Comparison of ENCODE assay signal across 30 mouse cellular contexts in the genomic region with DNA sequence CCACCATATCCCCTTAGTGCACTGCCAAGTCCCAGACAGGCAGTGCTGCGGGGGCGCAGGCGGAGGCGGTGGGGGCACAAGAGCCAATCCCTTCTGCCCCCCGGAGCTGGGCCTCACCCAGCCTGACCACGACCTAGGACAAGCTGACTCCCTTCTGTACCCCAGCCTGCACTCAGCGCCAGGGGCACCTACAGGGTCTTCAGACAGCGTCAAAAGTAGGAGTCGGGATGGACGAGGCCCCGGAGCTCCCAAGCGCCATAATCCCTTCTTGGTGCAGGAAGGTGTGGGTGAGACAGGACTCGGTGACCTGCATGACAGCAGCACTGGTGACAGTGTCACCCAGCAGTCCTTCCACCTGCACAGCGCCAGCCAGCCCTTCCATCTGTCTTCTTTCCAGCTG. TPM values are rescaled to one million over a fixed set of nuclear protein-coding genes. Genes with fewer than 3 reads are reported as not detected.
DNase-seq lines count a peak whose midpoint lies in the region; ATAC-seq and TF ChIP-seq lines count a peak whose summit lies in the region.
"Had no signal": no experiment of that assay in that cellular context is flagged by ENCODE, and none has a peak within 500 bp of the region (broad histone marks: within the 10 kb centered on the region; RNA-seq: fewer than 3 reads in every experiment).

No protein-coding gene starts in this region.

- no peaks in the 10 kb centered on the region for H3K9me3 ChIP-seq in hindbrain, embryonic 10.5 days
- no peaks in the 10 kb centered on the region for H3K9me3 ChIP-seq in hindbrain, postnatal 0 days (ENCODE audit: low read length)
- peaks cover 18% of the 10 kb centered on the region for H3K9me3 ChIP-seq in megakaryocyte, embryonic 14.5 days
- H3K9me3 ChIP-seq: embryonic facial prominence, embryonic 12.5 days; embryonic facial prominence, embryonic 15.5 days; hindbrain, embryonic 12.5 days; hindbrain, embryonic 15.5 days; intestine, embryonic 15.5 days had no signal

- no peak overlapping the region for H3K4me3 ChIP-seq in gastrocnemius, adult 2 months
- H3K4me3 ChIP-seq in hindbrain, embryonic 10.5 days = no peak overlapping the region
- no peak overlapping the region for H3K4me3 ChIP-seq in hindbrain, postnatal 0 days (ENCODE audit: low read length)
- peak overlapping the region; percentile 11 for H3K4me3 ChIP-seq in megakaryocyte, embryonic 14.5 days (replicated peaks)
- H3K4me3 ChIP-seq: embryonic facial prominence, embryonic 12.5 days; embryonic facial prominence, embryonic 15.5 days; hindbrain, embryonic 12.5 days; hindbrain, embryonic 15.5 days; intestine, embryonic 15.5 days had no signal

- H3K4me1 ChIP-seq in hindbrain, embryonic 10.5 days (replicated peaks) = peaks cover 8% of the 10 kb centered on the region
- no peaks in the 10 kb centered on the region for H3K4me1 ChIP-seq in hindbrain, postnatal 0 days (ENCODE audit: insufficient read depth, low read length)
- H3K4me1 ChIP-seq in megakaryocyte, embryonic 14.5 days = peaks cover 10% of the 10 kb centered on the region
- H3K4me1 ChIP-seq: embryonic facial prominence, embryonic 12.5 days had no signal

- peaks cover 37% of the 10 kb centered on the region for H3K36me3 ChIP-seq in hindbrain, embryonic 10.5 days
- H3K36me3 ChIP-seq in hindbrain, postnatal 0 days (ENCODE audit: insufficient read depth, low read length) = peaks cover 22% of the 10 kb centered on the region
- H3K36me3 ChIP-seq in megakaryocyte, embryonic 14.5 days (replicated peaks; ENCODE audit: low read length) = peaks cover 54% of the 10 kb centered on the region

- DNase-seq in gastrocnemius, adult 2 months = peak; percentile 23
- DNase-seq in gastrocnemius, postnatal 36 days = no peak
- DNase-seq in hindbrain, embryonic 10.5 days (ENCODE audit: low spot score) = no peak
- DNase-seq in hindbrain, postnatal 0 days (ENCODE audit: low spot score) = no peak
- DNase-seq in left cerebral cortex, adult 8-10 months (ENCODE audit: low spot score in 2 of 2) = no peak
- DNase-seq: adrenal gland, adult 8-10 months; adrenal gland, postnatal 25 days; cerebellum, adult 11-12 months; cerebellum, adult 8-10 months; cerebellum, postnatal 10 days; cerebellum, postnatal 36 days; embryo, embryonic 11 days; gastrocnemius, postnatal 14 days; heart, postnatal 10 days; heart, postnatal 4 days; kidney, adult 18-20 months had no signal

- H3K4me2 ChIP-seq in hindbrain, postnatal 0 days (ENCODE audit: low read depth, low read length) = no peak overlapping the region
- H3K4me2 ChIP-seq: embryonic facial prominence, embryonic 12.5 days; embryonic facial prominence, embryonic 15.5 days; heart, embryonic 11.5 days; hindbrain, embryonic 12.5 days; hindbrain, embryonic 15.5 days; intestine, embryonic 15.5 days had no signal

- H3K27me3 ChIP-seq in hindbrain, embryonic 10.5 days (ENCODE audit: insufficient read depth, poor library complexity, severe bottlenecking) = no peaks in the 10 kb centered on the region
- no peaks in the 10 kb centered on the region for H3K27me3 ChIP-seq in hindbrain, postnatal 0 days (ENCODE audit: insufficient read depth, low read length)
- peaks cover 16% of the 10 kb centered on the region for H3K27me3 ChIP-seq in megakaryocyte, embryonic 14.5 days (replicated peaks)
- H3K27me3 ChIP-seq: embryonic facial prominence, embryonic 12.5 days; embryonic facial prominence, embryonic 15.5 days; hindbrain, embryonic 12.5 days; hindbrain, embryonic 15.5 days; intestine, embryonic 15.5 days had no signal

- WGBS in hindbrain, embryonic 10.5 days = 90% methylated on average over 14 of the region's 14 CpGs
- WGBS in hindbrain, postnatal 0 days = 88% methylated on average over 14 of the region's 14 CpGs

- no peak; the same call in 1 of the 2 replicates for ATAC-seq in hindbrain, postnatal 0 days
- no peak for ATAC-seq in megakaryocyte, adult 5-6 weeks (ENCODE audit: poor library complexity, severe bottlenecking)
- ATAC-seq: activated CD4-positive, CD25-positive, alpha-beta regulatory T cell, adult 4 months; CD4-positive, CD25-positive, alpha-beta regulatory T cell, adult 4 months; forebrain, embryonic 16.5 days; intestine, embryonic 15.5 days had no signal

- H3K27ac ChIP-seq in gastrocnemius, adult 2 months = no peak overlapping the region
- peak overlapping the region; percentile 67; the same call in 1 of the 2 replicates for H3K27ac ChIP-seq in hindbrain, embryonic 10.5 days
- no peak overlapping the region for H3K27ac ChIP-seq in hindbrain, postnatal 0 days
- H3K27ac ChIP-seq: embryonic facial prominence, embryonic 12.5 days; embryonic facial prominence, embryonic 15.5 days; hindbrain, embryonic 12.5 days; hindbrain, embryonic 15.5 days; intestine, embryonic 15.5 days had no signal

- intact Hi-C loops in gastrocnemius, adult 2 months (cut with DNase I) = no loop called here
- intact Hi-C loops in gastrocnemius, postnatal 36 days (cut with DNase I) = no loop called here

- no peak overlapping the region for H3K9ac ChIP-seq in hindbrain, postnatal 0 days (replicated peaks; ENCODE audit: low read length)
- H3K9ac ChIP-seq: embryonic facial prominence, embryonic 12.5 days; embryonic facial prominence, embryonic 15.5 days; hindbrain, embryonic 12.5 days; hindbrain, embryonic 15.5 days; intestine, embryonic 15.5 days had no signal

- TF ChIP-seq CTCF in gastrocnemius, adult 2 months (IDR thresholded peaks at IDR 0.05) = no peak
- TF ChIP-seq CTCF in hindbrain, postnatal 0 days (IDR thresholded peaks at IDR 0.05; ENCODE audit: low read depth) = no peak

RNA-seq across cellular contexts. Expression of gene Fam166b, which starts 14.2 kb away (rescaled TPM):
- total RNA-seq in gastrocnemius, adult 2 months (2021) = not detected
- not detected for total RNA-seq in gastrocnemius, postnatal 36 days (2021)
- polyA plus RNA-seq in hindbrain, embryonic 10.5 days (2016; fragmentation: Nextera tagmentation; extraction: Ambion mirVana) = 0.47 TPM in 1 of 2 replicates, not detected in the other
- 0.61 and 1.4 TPM in 2 replicates for total RNA-seq in hindbrain, postnatal 0 days (2014; rRNA removed)
- polyA plus RNA-seq in hindbrain, postnatal 0 days (2015; fragmentation: Nextera tagmentation; extraction: Ambion mirVana) = 1.6 TPM in 2 replicates
- 0.55 TPM in 1 of 2 replicates, not detected in the other for polyA plus RNA-seq in megakaryocyte, embryonic 14.5 days (2012; ENCODE audit: insufficient read depth, low replicate concordance)
- total RNA-seq in megakaryocyte, adult 5-6 weeks (2015) = not detected in 2 replicates
- total RNA-seq in megakaryocyte, adult 5-6 weeks (2017) = not detected in 2 replicates
- total RNA-seq in left cerebral cortex, adult 8-10 months (2022) = 1 to 10 TPM; 1.3 to 1.9 (median 1.4) TPM
- total RNA-seq: adrenal gland, adult 8-10 months; adrenal gland, postnatal 25 days; gastrocnemius, adult 18-20 months; gastrocnemius, postnatal 14 days; heart, adult 8-10 months; heart, postnatal 4 days had no signal
- polyA plus RNA-seq: activated CD4-positive, CD25-positive, alpha-beta regulatory T cell, adult 4 months; CD4-positive, CD25-positive, alpha-beta regulatory T cell, adult 4 months; heart, embryonic 14.5 days; intestine, embryonic 15.5 days had no signal

RNA-seq across cellular contexts. Expression of gene Tesk1, which starts 27.0 kb away (rescaled TPM):
- 10 to 100 TPM; 55.7 to 57.8 TPM for total RNA-seq in gastrocnemius, adult 2 months (2021)
- 10 to 100 TPM; 49.1 to 50.0 TPM for total RNA-seq in gastrocnemius, postnatal 36 days (2021)
- polyA plus RNA-seq in hindbrain, embryonic 10.5 days (2016; fragmentation: Nextera tagmentation; extraction: Ambion mirVana) = 7.1 and 8.3 TPM in 2 replicates
- 157 and 171 TPM in 2 replicates for total RNA-seq in hindbrain, postnatal 0 days (2014; rRNA removed)
- 16.2 and 17.8 TPM in 2 replicates for polyA plus RNA-seq in hindbrain, postnatal 0 days (2015; fragmentation: Nextera tagmentation; extraction: Ambion mirVana)
- 28.2 and 39.0 TPM in 2 replicates for polyA plus RNA-seq in megakaryocyte, embryonic 14.5 days (2012; ENCODE audit: insufficient read depth, low replicate concordance)
- total RNA-seq in megakaryocyte, adult 5-6 weeks (2015) = 5.7 and 6.3 TPM in 2 replicates
- 7.6 and 9.3 TPM in 2 replicates for total RNA-seq in megakaryocyte, adult 5-6 weeks (2017)
- total RNA-seq in left cerebral cortex, adult 8-10 months (2022) = 10 to 100 TPM; 91.7 to 98.0 (median 95.6) TPM

RNA-seq across cellular contexts. Expression of gene Rusc2, which starts 33.0 kb away (rescaled TPM):
- total RNA-seq in gastrocnemius, adult 2 months (2021) = 10 to 100 TPM; 19.0 to 29.6 TPM
- total RNA-seq in gastrocnemius, postnatal 36 days (2021) = 10 to 100 TPM; 20.8 to 23.3 TPM
- 12.5 and 33.4 TPM in 2 replicates for polyA plus RNA-seq in hindbrain, embryonic 10.5 days (2016; fragmentation: Nextera tagmentation; extraction: Ambion mirVana)
- 151 and 189 TPM in 2 replicates for total RNA-seq in hindbrain, postnatal 0 days (2014; rRNA removed)
- 51.3 and 63.8 TPM in 2 replicates for polyA plus RNA-seq in hindbrain, postnatal 0 days (2015; fragmentation: Nextera tagmentation; extraction: Ambion mirVana)
- 11.5 and 32.0 TPM in 2 replicates for polyA plus RNA-seq in megakaryocyte, embryonic 14.5 days (2012; ENCODE audit: insufficient read depth, low replicate concordance)
- 2.1 and 3.0 TPM in 2 replicates for total RNA-seq in megakaryocyte, adult 5-6 weeks (2015)
- 0.77 and 2.3 TPM in 2 replicates for total RNA-seq in megakaryocyte, adult 5-6 weeks (2017)
- total RNA-seq in left cerebral cortex, adult 8-10 months (2022) = 100 to 1,000 TPM; 116 to 144 (median 123) TPM
- polyA plus RNA-seq: activated CD4-positive, CD25-positive, alpha-beta regulatory T cell, adult 4 months; CD4-positive, CD25-positive, alpha-beta regulatory T cell, adult 4 months had no signal

RNA-seq across cellular contexts. Expression of gene Cd72, which starts 39.7 kb away (rescaled TPM):
- not detected for total RNA-seq in gastrocnemius, adult 2 months (2021)
- total RNA-seq in gastrocnemius, postnatal 36 days (2021) = not detected
- 1.8 and 2.4 TPM in 2 replicates for polyA plus RNA-seq in hindbrain, embryonic 10.5 days (2016; fragmentation: Nextera tagmentation; extraction: Ambion mirVana)
- not detected in 2 replicates for total RNA-seq in hindbrain, postnatal 0 days (2014; rRNA removed)
- 4.4 and 4.7 TPM in 2 replicates for polyA plus RNA-seq in hindbrain, postnatal 0 days (2015; fragmentation: Nextera tagmentation; extraction: Ambion mirVana)
- polyA plus RNA-seq in megakaryocyte, embryonic 14.5 days (2012; ENCODE audit: insufficient read depth, low replicate concordance) = 3.1 and 26.7 TPM in 2 replicates
- 0.57 and 2.5 TPM in 2 replicates for total RNA-seq in megakaryocyte, adult 5-6 weeks (2015)
- 3.0 and 3.5 TPM in 2 replicates for total RNA-seq in megakaryocyte, adult 5-6 weeks (2017)
- 1 to 10 TPM in 3 of 4 experiments, under 1 TPM in 1; 0.38 to 2.9 (median 1.6) TPM for total RNA-seq in left cerebral cortex, adult 8-10 months (2022)
- total RNA-seq: gastrocnemius, postnatal 14 days had no signal

Comparison
In these comparisons a context has a peak if more than half of its experiments do, and no peak if none do; other contexts are left out.
1. RNA of gene Tesk1, which starts 27.0 kb away (total RNA-seq): 157 to 171 TPM in hindbrain, postnatal 0 days, 91.7 to 98.0 TPM in left cerebral cortex, adult 8-10 months, 55.7 to 57.8 TPM in gastrocnemius, adult 2 months and 49.1 to 50.0 TPM in gastrocnemius, postnatal 36 days; 5.7 to 9.3 TPM in megakaryocyte, adult 5-6 weeks; every median in the first group is over 4 times any median in the second.
2. RNA of gene Rusc2, which starts 33.0 kb away (total RNA-seq): 151 to 189 TPM in hindbrain, postnatal 0 days, 116 to 144 TPM in left cerebral cortex, adult 8-10 months, 19.0 to 29.6 TPM in gastrocnemius, adult 2 months and 20.8 to 23.3 TPM in gastrocnemius, postnatal 36 days; 0.77 to 3.0 TPM in megakaryocyte, adult 5-6 weeks; every median in the first group is over 4 times any median in the second.